Mouse (Mus musculus): ENCODE data around the gene Mfap3.

- TF ChIP-seq CTCF (IDR thresholded peaks at IDR 0.05; ENCODE audit: insufficient read depth, low read length) (no peak), POLR2A (IDR thresholded peaks at IDR 0.05; ENCODE audit: borderline replicate concordance, extremely low read depth, low read depth, low read length) (no peak)
Measured at GRCm38 (mm10) chr11:57531300-57531950, 13.0 kb downstream of the Mfap3 start.
